Mouse (Mus musculus) stomach, adult 2 months (tissue): ENCODE measurements around the gene Olfr744. TPM values are rescaled to one million over a fixed set of nuclear protein-coding genes. Genes with fewer than 3 reads are reported as not detected.

Source experiments
- polyA plus RNA-seq: library from polyadenylated mRNA; depleted of rRNA; stranded (reverse); fragments of >200 nt; gene quantifications from 2 replicates; pipeline ENCODE4 v1.2.3, GENCODE M21; 2012; rRNA removed

Gene Olfr744
- not detected in 2 replicates for polyA plus RNA-seq

GRCm38 (mm10) chr14:50614579-50614978 lies at the start of gene Olfr744:
Gene Olfr744 (plus strand): TSS chr14:50614879.

GRCm38 (mm10) chr14:50639088-50639487 lies 24.4 kb downstream of the Olfr744 start, which contains the start of gene Olfr745:
Gene Olfr745 (plus strand): TSS chr14:50639388.

GRCm38 (mm10) chr14:50646783-50647182 lies 32.1 kb downstream of the Olfr744 start, which contains the start of gene Olfr746:
Gene Olfr746 (plus strand): TSS chr14:50647083.

Other genes starting within 250 kb of the Olfr744 start
- gene Olfr736, start 233.7 kb upstream of the Olfr744 start, polyA plus RNA-seq, result not detected in 2 replicates
- not detected in 2 replicates for gene Olfr738, start 207.3 kb upstream of the Olfr744 start, polyA plus RNA-seq
- not detected in 2 replicates for gene Olfr739, start 196.3 kb upstream of the Olfr744 start, polyA plus RNA-seq
- not detected in 2 replicates for gene Olfr740, start 169.3 kb upstream of the Olfr744 start, polyA plus RNA-seq
- gene Olfr741, start 142.1 kb upstream of the Olfr744 start, polyA plus RNA-seq, result not detected in 2 replicates
- gene Olfr742, start 111.3 kb upstream of the Olfr744 start, polyA plus RNA-seq, result not detected in 2 replicates
- gene Olfr743, start 93.0 kb upstream of the Olfr744 start, polyA plus RNA-seq, result not detected in 2 replicates
- gene Olfr745, start 24.5 kb downstream of the Olfr744 start, polyA plus RNA-seq, result not detected in 2 replicates
- not detected in 2 replicates for gene Olfr746, start 32.2 kb downstream of the Olfr744 start, polyA plus RNA-seq
- gene Olfr747, start 78.3 kb downstream of the Olfr744 start, polyA plus RNA-seq, result not detected in 2 replicates
- not detected in 2 replicates for gene Olfr748, start 92.5 kb downstream of the Olfr744 start, polyA plus RNA-seq
- not detected in 2 replicates for gene Olfr749, start 130.2 kb downstream of the Olfr744 start, polyA plus RNA-seq
- gene Ttc5, start 170.6 kb downstream of the Olfr744 start, polyA plus RNA-seq, result 5.8 and 6.4 TPM in 2 replicates
- gene Ccnb1ip1, start 192.9 kb downstream of the Olfr744 start, polyA plus RNA-seq, result not detected in 2 replicates
- gene Parp2, start 193.0 kb downstream of the Olfr744 start, polyA plus RNA-seq, result 1.1 and 1.7 TPM in 2 replicates